Mouse (Mus musculus) kidney, embryonic 15.5 days (tissue): ENCODE results near the gene Rce1. TPM values are rescaled to one million over a fixed set of nuclear protein-coding genes. Genes with fewer than 3 reads are reported as not detected.

Experiments
- ATAC-seq: fragments of 200-750 bp; cut with Nextera tagmentation; replicated peaks from 2 replicates; pipeline ENCODE4 v1.8.0; 2017; ENCODE audit warnings: moderate TSS enrichment; ENCODE audit not compliant: low FRiP score
- H3K27ac ChIP-seq: fragments of 300-500 bp; sonication (generic); 2 replicates; pipeline ENCODE4 v1.5.1; 2015; ENCODE audit warnings: mild to moderate bottlenecking, inconsistent platforms
- H3K27me3 ChIP-seq: fragments of 300-500 bp; sonication (generic); 2 replicates; pipeline ENCODE4 v1.6.1; 2015; ENCODE audit warnings: inconsistent platforms
- H3K36me3 ChIP-seq: fragments of 300-500 bp; sonication (generic); 2 replicates; pipeline ENCODE4 v1.6.1; 2015; ENCODE audit warnings: inconsistent platforms
- H3K4me1 ChIP-seq: fragments of 300-500 bp; sonication (generic); 2 replicates; pipeline ENCODE4 v1.6.1; 2015; ENCODE audit warnings: inconsistent platforms
- H3K4me2 ChIP-seq: fragments of 300-500 bp; sonication (generic); 2 replicates; pipeline ENCODE4 v1.6.1; 2015; ENCODE audit warnings: moderate library complexity, mild to moderate bottlenecking, inconsistent platforms
- H3K4me3 ChIP-seq: fragments of 300-500 bp; sonication (generic); replicated peaks from 2 replicates; pipeline ENCODE4 v1.5.1; 2015; ENCODE audit warnings: mild to moderate bottlenecking, inconsistent platforms
- H3K9ac ChIP-seq: fragments of 300-500 bp; sonication (generic); 2 replicates; pipeline ENCODE4 v1.6.1; 2015; ENCODE audit warnings: mild to moderate bottlenecking, inconsistent platforms
- H3K9me3 ChIP-seq: fragments of 300-500 bp; sonication (generic); replicated peaks from 2 replicates; pipeline ENCODE4 v1.6.1; 2016; ENCODE audit warnings: inconsistent platforms
- WGBS: fragments of 180-500 bp; shearing (Covaris S2); methylation state at CpG from one replicate; pipeline ENCODE4 v1.1.7; 2015; ENCODE audit warnings: mixed read lengths; 5-methylcytosine and 5-hydroxymethylcytosine counted together
- polyA plus RNA-seq: library from polyadenylated mRNA; unstranded; fragments of >200 nt; fragmentation: Nextera tagmentation; extraction: Ambion mirVana; gene quantifications from 2 replicates; pipeline ENCODE4 v1.2.1, GENCODE M21; 2015

Rce1 gene
- polyA plus RNA-seq, result 79.8 and 80.5 TPM in 2 replicates

- Histone ChIP-seq H3K4me1 (peaks cover 34% of the 10 kb centered on the region), H3K27me3 (no peaks in the 10 kb centered on the region), H3K9ac (peak within 1 kb of the TSS; percentile 96), H3K36me3 (peaks cover 38% of the 10 kb centered on the region), H3K4me2 (peak within 1 kb of the TSS; percentile 83), H3K4me3 (peak within 1 kb of the TSS; percentile 69), H3K27ac (peak within 1 kb of the TSS; percentile 94), H3K9me3 (no peaks in the 10 kb centered on the region)
- WGBS, result under 1% methylated on average over 64 of the region's 64 CpGs
- peak; percentile 91 for ATAC-seq
These were observed at the start of gene Rce1 for GRCm38 (mm10) chr19:4625179-4625828. Gene Rce1, minus strand, starts transcription at chr19:4625641.

GRCm38 (mm10) chr19:4672401-4672800 is 47.0 kb upstream of the Rce1 start:
- 74% methylated on average over 6 of the region's 6 CpGs for WGBS

GRCm38 (mm10) chr19:4670776-4671175 is 45.3 kb upstream of the Rce1 start:
- ATAC-seq, result no peak
- H3K27me3 ChIP-seq, result no peaks in the 10 kb centered on the region
- peaks cover 2% of the 10 kb centered on the region; the same call in 1 of the 2 replicates for H3K4me1 ChIP-seq
- no peak overlapping the region for H3K9ac ChIP-seq
- H3K4me3 ChIP-seq, result no peak overlapping the region
- no peak overlapping the region for H3K27ac ChIP-seq
- H3K4me2 ChIP-seq, result no peak overlapping the region
- 29% methylated on average over 4 of the region's 4 CpGs for WGBS
- no peaks in the 10 kb centered on the region for H3K9me3 ChIP-seq
- H3K36me3 ChIP-seq, result no peaks in the 10 kb centered on the region

More at GRCm38 (mm10) chr19:4672401-4672800, 47.0 kb upstream of the Rce1 start:
- peaks cover 2% of the 10 kb centered on the region; the same call in 1 of the 2 replicates for H3K4me1 ChIP-seq
- no peaks in the 10 kb centered on the region for H3K9me3 ChIP-seq
- no peaks in the 10 kb centered on the region for H3K27me3 ChIP-seq
- no peak overlapping the region for H3K9ac ChIP-seq
- H3K4me2 ChIP-seq, result no peak overlapping the region
- no peak for ATAC-seq
- H3K27ac ChIP-seq, result no peak overlapping the region
- no peaks in the 10 kb centered on the region for H3K36me3 ChIP-seq
- no peak overlapping the region for H3K4me3 ChIP-seq

- Histone ChIP-seq H3K27me3 (no peaks in the 10 kb centered on the region; the same call in 1 of the 2 replicates), H3K9me3 (no peaks in the 10 kb centered on the region), H3K9ac (no peak overlapping the region), H3K27ac (no peak overlapping the region), H3K4me2 (no peak overlapping the region), H3K36me3 (no peaks in the 10 kb centered on the region), H3K4me3 (no peak overlapping the region), H3K4me1 (peaks cover 2% of the 10 kb centered on the region; the same call in 1 of the 2 replicates)
- no peak for ATAC-seq
These were observed 41.4 kb upstream of the Rce1 start for GRCm38 (mm10) chr19:4666815-4667214.

GRCm38 (mm10) chr19:4658156-4658555 is 32.7 kb upstream of the Rce1 start:
- no peaks in the 10 kb centered on the region for H3K9me3 ChIP-seq
- H3K4me2 ChIP-seq, result no peak overlapping the region
- no peak overlapping the region for H3K4me3 ChIP-seq
- WGBS, result 85% methylated on average over 5 of the region's 5 CpGs
- no peaks in the 10 kb centered on the region for H3K4me1 ChIP-seq
- H3K27ac ChIP-seq, result no peak overlapping the region
- ATAC-seq, result no peak
- no peak overlapping the region for H3K9ac ChIP-seq
- H3K36me3 ChIP-seq, result no peaks in the 10 kb centered on the region
- H3K27me3 ChIP-seq, result no peaks in the 10 kb centered on the region; the same call in 1 of the 2 replicates

GRCm38 (mm10) chr19:4646917-4647492 is 21.6 kb upstream of the Rce1 start:
- no peaks in the 10 kb centered on the region for H3K36me3 ChIP-seq
- no peaks in the 10 kb centered on the region for H3K9me3 ChIP-seq
- no peak overlapping the region for H3K9ac ChIP-seq
- no peak overlapping the region for H3K27ac ChIP-seq
- no peak overlapping the region for H3K4me3 ChIP-seq
- H3K4me2 ChIP-seq, result no peak overlapping the region
- no peak for ATAC-seq
- H3K27me3 ChIP-seq, result no peaks in the 10 kb centered on the region
- WGBS, result 70% methylated on average over 11 of the region's 11 CpGs
- H3K4me1 ChIP-seq, result no peaks in the 10 kb centered on the region

- Histone ChIP-seq H3K4me2 (no peak overlapping the region), H3K36me3 (no peaks in the 10 kb centered on the region), H3K27ac (no peak overlapping the region), H3K4me1 (no peaks in the 10 kb centered on the region), H3K27me3 (no peaks in the 10 kb centered on the region), H3K4me3 (no peak overlapping the region), H3K9me3 (no peaks in the 10 kb centered on the region), H3K9ac (no peak overlapping the region)
- 43% methylated on average over 10 of the region's 10 CpGs for WGBS
- no peak for ATAC-seq
These were observed 18.8 kb upstream of the Rce1 start for GRCm38 (mm10) chr19:4644271-4644670.

GRCm38 (mm10) chr19:4635986-4636385 is 10.5 kb upstream of the Rce1 start:
- Histone ChIP-seq H3K36me3 (no peaks in the 10 kb centered on the region), H3K27ac (no peak overlapping the region), H3K4me1 (no peaks in the 10 kb centered on the region), H3K9me3 (no peaks in the 10 kb centered on the region), H3K9ac (no peak overlapping the region), H3K27me3 (peaks cover 9% of the 10 kb centered on the region; the same call in 1 of the 2 replicates), H3K4me3 (no peak overlapping the region), H3K4me2 (no peak overlapping the region)
- no peak for ATAC-seq
- 61% methylated on average over 4 of the region's 4 CpGs for WGBS

- no peak for ATAC-seq
- no peak overlapping the region for H3K4me2 ChIP-seq
- no peaks in the 10 kb centered on the region for H3K27me3 ChIP-seq
- peaks cover 4% of the 10 kb centered on the region for H3K36me3 ChIP-seq
- H3K9me3 ChIP-seq, result no peaks in the 10 kb centered on the region
- no peak overlapping the region for H3K4me3 ChIP-seq
- WGBS, result 0% methylated on average over 1 of the region's 1 CpGs
- no peak overlapping the region for H3K9ac ChIP-seq
- H3K4me1 ChIP-seq, result peaks cover 33% of the 10 kb centered on the region
- no peak overlapping the region for H3K27ac ChIP-seq
These were observed 3.4 kb upstream of the Rce1 start for GRCm38 (mm10) chr19:4628819-4629218.

GRCm38 (mm10) chr19:4625829-4626535 is 541 bp upstream of the Rce1 start:
- Histone ChIP-seq H3K36me3 (peaks cover 33% of the 10 kb centered on the region), H3K9me3 (no peaks in the 10 kb centered on the region), H3K27ac (peak overlapping the region; percentile 94), H3K4me1 (peaks cover 34% of the 10 kb centered on the region), H3K27me3 (no peaks in the 10 kb centered on the region), H3K4me3 (peak overlapping the region; percentile 69), H3K4me2 (peak overlapping the region; percentile 83), H3K9ac (peak overlapping the region; percentile 96)
- ATAC-seq, result peak; percentile 73
- 1% methylated on average over 35 of the region's 35 CpGs for WGBS

GRCm38 (mm10) chr19:4624406-4625178 is 849 bp downstream of the Rce1 start:
- H3K4me1 ChIP-seq, result peaks cover 34% of the 10 kb centered on the region
- H3K4me2 ChIP-seq, result peak overlapping the region; percentile 83
- peak overlapping the region; percentile 94 for H3K27ac ChIP-seq
- ATAC-seq, result no peak
- H3K27me3 ChIP-seq, result no peaks in the 10 kb centered on the region
- peak overlapping the region; percentile 96 for H3K9ac ChIP-seq
- H3K36me3 ChIP-seq, result peaks cover 45% of the 10 kb centered on the region
- H3K9me3 ChIP-seq, result no peaks in the 10 kb centered on the region
- WGBS, result 23% methylated on average over 4 of the region's 4 CpGs
- peak overlapping the region; percentile 69 for H3K4me3 ChIP-seq
